Mouse (Mus musculus): ENCODE measurements at regions not wholly inside any gene's neighbourhood (a gene's known extent, or its start where the extent isn't known, plus 50 kb on each side); places are given as distances from the start of the nearest gene placed in this dataset.

DNA sequence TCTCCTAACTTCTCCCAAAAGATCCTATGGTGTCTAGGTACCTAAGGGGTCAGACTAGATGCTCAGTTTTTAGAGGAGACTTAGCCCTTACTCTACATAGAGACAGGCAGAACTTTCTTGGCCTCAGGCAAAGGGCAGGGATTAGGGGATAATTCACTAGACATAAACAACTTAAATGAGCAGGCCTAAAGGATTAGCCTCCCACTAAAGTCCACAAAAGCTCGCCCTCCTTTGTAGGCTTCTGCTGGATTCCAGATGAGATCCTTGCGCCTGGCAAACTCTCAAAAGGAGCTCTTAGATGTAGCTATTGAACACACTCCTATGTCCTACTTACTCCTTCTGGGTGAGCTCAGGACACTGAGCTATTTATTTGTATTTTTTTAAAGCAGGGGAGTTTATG lies 509.9 kb upstream of the Plxna2 start:
- H3K4me3 ChIP-seq (ENCODE audit: insufficient read depth, low read length): no peak overlapping the region
- no peak for TF ChIP-seq POLR2A (IDR thresholded peaks at IDR 0.05; ENCODE audit: extremely low read depth, insufficient read depth, low read length)
- TF ChIP-seq CTCF (IDR thresholded peaks at IDR 0.05; ENCODE audit: extremely low read depth, insufficient read depth, low read length): no peak
- no peak overlapping the region for H3K27ac ChIP-seq (ENCODE audit: insufficient read depth, low read length)
- H3K4me1 ChIP-seq (ENCODE audit: control insufficient read depth, insufficient read depth, low read length): no peaks in the 10 kb centered on the region

DNA sequence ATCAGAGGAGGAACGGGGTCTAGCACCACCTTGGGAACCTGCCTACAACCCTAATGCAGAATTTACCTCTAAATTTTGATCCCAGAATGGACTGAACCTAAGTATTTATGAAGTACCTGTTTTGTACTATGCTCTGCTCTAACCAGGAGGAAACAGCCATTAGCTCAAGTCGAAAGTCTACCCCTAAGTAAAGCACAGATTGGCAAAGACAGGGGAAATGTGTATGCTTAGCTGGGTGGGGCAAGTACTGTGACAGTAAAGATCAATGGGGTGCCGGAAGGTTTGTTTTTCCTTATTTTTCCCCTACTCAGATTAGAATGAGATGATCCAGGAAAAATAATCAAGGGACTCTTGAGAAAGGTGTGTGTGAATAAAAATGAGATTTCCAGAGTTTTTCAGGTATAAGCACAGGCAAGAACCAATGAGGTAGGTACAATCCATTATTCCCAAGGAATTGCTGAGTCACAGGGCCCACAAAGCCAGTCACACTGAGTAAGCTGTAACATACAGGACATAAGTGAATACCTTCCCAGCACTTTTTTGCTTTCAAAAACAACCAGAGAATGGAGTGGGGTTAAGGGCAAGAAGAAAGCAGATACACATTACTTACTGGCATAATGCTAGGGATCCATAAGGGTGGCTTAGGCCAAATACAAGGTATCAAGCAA lies 510.6 kb upstream of the Plxna2 start:
- no peaks in the 10 kb centered on the region for H3K4me1 ChIP-seq (ENCODE audit: control insufficient read depth, insufficient read depth, low read length)
- TF ChIP-seq CTCF (IDR thresholded peaks at IDR 0.05; ENCODE audit: extremely low read depth, insufficient read depth, low read length) (no peak), POLR2A (IDR thresholded peaks at IDR 0.05; ENCODE audit: extremely low read depth, insufficient read depth, low read length) (no peak)
- no peak overlapping the region for H3K27ac ChIP-seq (ENCODE audit: insufficient read depth, low read length)

DNA sequence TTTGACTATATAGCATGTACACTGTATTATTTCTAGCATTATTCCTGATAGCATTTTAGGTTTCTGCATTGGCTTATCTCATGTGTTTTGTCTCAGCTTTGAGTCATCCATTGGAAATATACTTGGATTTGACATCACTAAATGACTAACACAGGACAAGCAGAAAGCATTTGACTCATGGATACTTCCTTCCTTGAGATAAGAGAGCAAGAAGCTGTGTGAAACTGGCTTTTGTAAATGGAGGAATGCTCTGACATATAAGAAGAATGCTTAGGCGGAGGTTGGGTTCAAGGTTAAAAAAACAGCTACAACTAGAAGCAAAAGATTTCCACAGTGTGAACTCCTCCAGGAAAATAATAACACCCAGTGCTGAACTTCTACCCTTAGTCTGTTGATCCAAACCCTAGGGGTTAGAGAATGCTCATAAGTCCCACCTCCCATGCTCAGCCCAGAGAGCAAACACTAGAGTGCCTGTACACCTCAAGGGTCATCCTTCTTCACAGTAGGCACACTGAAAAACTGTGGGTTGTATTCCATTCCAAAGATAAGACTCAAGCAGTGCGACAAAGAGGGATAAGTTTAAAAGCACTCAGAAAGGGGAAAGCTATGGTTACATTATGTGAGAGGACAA lies 528.0 kb upstream of the Plxna2 start:
- Histone ChIP-seq H3K4me3 (ENCODE audit: insufficient read depth, low read length) (no peak overlapping the region), H3K4me1 (ENCODE audit: control insufficient read depth, insufficient read depth, low read length) (no peaks in the 10 kb centered on the region; the same call in 1 of the 2 replicates), H3K27ac (ENCODE audit: insufficient read depth, low read length) (no peak overlapping the region)
- TF ChIP-seq POLR2A (IDR thresholded peaks at IDR 0.05; ENCODE audit: extremely low read depth, insufficient read depth, low read length) (no peak), CTCF (IDR thresholded peaks at IDR 0.05; ENCODE audit: extremely low read depth, insufficient read depth, low read length) (no peak)

More for the DNA sequence above, 510.6 kb upstream of the Plxna2 start:
- H3K4me3 ChIP-seq (ENCODE audit: insufficient read depth, low read length): no peak overlapping the region

DNA sequence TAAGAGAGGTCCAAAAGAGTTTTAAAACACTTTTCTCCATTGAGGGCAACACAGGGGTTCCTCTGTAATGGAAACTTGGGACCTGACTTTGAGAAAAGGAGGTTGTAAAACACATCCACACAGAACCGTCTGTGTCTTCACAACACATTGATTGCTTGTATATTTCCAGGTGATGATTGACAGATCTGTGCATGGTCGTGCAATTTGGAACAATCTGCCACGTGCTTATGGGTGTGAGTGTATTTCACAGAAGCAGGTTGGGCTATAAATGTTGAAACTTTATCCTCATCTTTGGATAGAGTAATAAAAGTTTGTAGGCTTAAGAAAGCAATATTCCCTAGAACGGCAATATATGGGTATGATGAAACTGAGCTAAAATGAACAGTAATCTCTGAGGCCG lies 559.5 kb upstream of the Plxna2 start:
- no peak for TF ChIP-seq POLR2A (IDR thresholded peaks at IDR 0.05; ENCODE audit: extremely low read depth, insufficient read depth, low read length)
- TF ChIP-seq CTCF (IDR thresholded peaks at IDR 0.05; ENCODE audit: extremely low read depth, insufficient read depth, low read length): no peak
- H3K27ac ChIP-seq (ENCODE audit: insufficient read depth, low read length): no peak overlapping the region
- H3K4me3 ChIP-seq (ENCODE audit: insufficient read depth, low read length): no peak overlapping the region

DNA sequence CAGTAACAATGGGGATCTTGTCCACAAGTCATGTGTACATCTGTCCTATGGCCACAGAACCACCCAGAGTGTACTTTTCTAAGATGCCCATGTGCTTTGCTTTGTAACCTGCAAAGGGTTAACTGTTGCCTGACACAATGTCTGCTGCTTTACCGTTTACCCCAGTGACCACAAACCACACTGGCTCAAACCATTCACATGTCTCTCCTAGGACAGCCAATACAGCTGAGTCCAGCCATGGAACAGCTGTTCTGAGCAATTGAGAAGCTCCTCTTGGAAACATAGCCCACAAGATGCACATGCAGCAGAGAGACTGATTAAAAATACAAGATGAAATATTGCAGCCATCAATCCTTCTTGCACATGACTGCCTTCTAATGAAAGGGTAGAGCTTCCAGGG lies 561.5 kb upstream of the Plxna2 start:
- H3K4me3 ChIP-seq (ENCODE audit: insufficient read depth, low read length): no peak overlapping the region
- H3K4me1 ChIP-seq (ENCODE audit: control insufficient read depth, insufficient read depth, low read length): no peaks in the 10 kb centered on the region
- no peak overlapping the region for H3K27ac ChIP-seq (ENCODE audit: insufficient read depth, low read length)
- TF ChIP-seq CTCF (IDR thresholded peaks at IDR 0.05; ENCODE audit: extremely low read depth, insufficient read depth, low read length) (no peak), POLR2A (IDR thresholded peaks at IDR 0.05; ENCODE audit: extremely low read depth, insufficient read depth, low read length) (no peak)

More for the DNA sequence above, 559.5 kb upstream of the Plxna2 start:
- H3K4me1 ChIP-seq (ENCODE audit: control insufficient read depth, insufficient read depth, low read length): no peaks in the 10 kb centered on the region

DNA sequence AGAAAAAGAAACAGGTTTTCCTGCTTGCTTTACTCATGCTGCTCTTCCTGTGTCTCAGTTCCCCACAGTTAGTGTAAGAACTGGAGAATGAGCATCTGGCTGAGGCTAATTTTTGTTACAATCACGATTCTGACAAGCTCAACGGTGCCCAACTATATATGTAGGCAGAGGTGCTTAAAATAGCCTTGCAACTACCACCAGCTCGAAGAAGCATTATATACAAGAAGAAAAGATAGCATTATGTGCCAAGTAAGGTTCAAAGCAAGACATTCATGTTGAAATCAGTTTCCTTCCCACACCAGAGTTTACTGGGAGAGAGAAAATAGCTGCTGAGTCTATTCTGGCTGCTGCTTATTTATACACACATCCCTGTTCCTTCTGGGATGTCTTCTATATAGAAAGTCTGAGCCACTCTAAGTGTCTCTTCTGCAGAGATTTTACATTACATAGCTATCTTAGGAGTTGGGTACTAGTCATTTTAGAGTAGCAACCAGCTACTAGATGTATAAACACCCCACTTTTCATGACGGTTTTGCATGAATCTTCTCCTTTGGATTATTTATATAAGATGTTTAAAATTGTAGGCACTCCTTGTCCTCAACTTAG lies 568.2 kb upstream of the Plxna2 start:
- TF ChIP-seq CTCF (IDR thresholded peaks at IDR 0.05; ENCODE audit: extremely low read depth, insufficient read depth, low read length) (no peak), POLR2A (IDR thresholded peaks at IDR 0.05; ENCODE audit: extremely low read depth, insufficient read depth, low read length) (no peak)
- Histone ChIP-seq H3K27ac (ENCODE audit: insufficient read depth, low read length) (0 out of 2 replicates have a peak overlapping the region, but pooled peaks have one; percentile 71), H3K4me3 (ENCODE audit: insufficient read depth, low read length) (no peak overlapping the region)

DNA sequence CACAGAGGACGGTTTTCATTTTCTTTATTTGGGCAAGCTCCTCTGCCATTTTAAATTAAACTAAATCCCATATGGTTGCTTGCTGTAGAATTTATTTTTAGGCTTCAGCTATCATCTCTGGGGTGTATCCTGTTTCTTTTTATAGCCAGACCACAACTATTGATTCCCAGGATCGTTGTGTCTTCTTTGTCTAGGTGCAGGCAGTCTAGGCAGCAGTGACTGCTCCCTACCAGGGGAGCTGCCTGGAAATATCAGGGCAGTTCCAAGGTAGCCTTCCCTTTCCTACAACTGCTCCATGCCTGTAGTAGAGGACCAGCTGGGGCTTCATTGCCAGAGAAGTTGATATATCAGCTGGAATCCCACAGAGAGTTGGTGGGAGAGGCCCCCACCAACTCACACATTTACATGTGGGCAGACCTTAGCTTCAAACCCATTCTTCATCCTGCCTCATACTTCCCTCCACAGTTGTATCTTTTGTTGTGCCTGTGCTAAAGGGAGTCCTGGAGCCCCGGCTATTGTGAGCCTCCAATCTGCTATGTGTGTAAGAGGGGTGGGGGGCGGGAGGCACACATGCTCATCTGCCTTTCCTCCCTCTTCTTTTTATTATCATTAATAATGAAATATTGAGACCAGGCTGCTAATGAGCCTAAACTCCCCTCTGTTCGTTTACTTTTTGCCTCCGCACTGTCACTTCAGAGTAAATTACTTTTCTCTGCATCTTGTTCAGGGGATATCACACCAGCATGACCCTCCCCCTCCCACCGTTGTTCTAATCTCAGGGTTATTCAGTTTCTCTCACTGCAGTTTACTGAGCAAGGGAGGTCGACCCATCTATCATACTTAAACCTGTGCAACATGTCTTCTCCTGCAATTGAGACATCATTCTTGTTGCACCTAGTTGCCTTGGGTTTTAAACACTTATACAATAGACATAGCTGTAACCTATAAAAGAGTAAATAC lies 576.3 kb upstream of the Plxna2 start:
- no peak for TF ChIP-seq CTCF (IDR thresholded peaks at IDR 0.05; ENCODE audit: extremely low read depth, insufficient read depth, low read length)
- no peak for TF ChIP-seq POLR2A (IDR thresholded peaks at IDR 0.05; ENCODE audit: extremely low read depth, insufficient read depth, low read length)

More for the DNA sequence above, 568.2 kb upstream of the Plxna2 start:
- H3K4me1 ChIP-seq (ENCODE audit: control insufficient read depth, insufficient read depth, low read length): no peaks in the 10 kb centered on the region; the same call in 1 of the 2 replicates

DNA sequence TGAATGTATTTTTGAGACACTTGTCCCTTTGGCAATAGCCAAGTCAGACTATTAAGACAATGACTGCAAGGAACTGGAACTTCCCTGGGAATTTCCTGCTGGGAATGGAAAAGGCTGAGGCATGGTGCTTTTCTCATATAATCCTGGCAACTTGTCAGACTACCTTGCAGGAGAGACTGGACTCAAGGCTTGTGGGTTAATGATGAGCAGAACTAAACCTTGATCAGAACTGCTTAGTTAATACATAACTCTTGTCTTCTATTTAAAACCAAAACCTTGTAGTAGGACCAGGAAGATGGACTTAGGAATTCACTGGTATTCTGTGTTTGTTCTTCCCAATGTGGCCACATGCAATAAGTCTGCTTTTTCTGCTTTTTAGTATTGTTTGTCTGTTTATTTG lies 579.3 kb upstream of the Plxna2 start:
- TF ChIP-seq CTCF (IDR thresholded peaks at IDR 0.05; ENCODE audit: extremely low read depth, insufficient read depth, low read length) (no peak), POLR2A (IDR thresholded peaks at IDR 0.05; ENCODE audit: extremely low read depth, insufficient read depth, low read length) (no peak)
- H3K27ac ChIP-seq (ENCODE audit: insufficient read depth, low read length): no peak overlapping the region

More for the DNA sequence above, 576.3 kb upstream of the Plxna2 start:
- no peak overlapping the region for H3K4me3 ChIP-seq (ENCODE audit: insufficient read depth, low read length)
- no peak overlapping the region for H3K27ac ChIP-seq (ENCODE audit: insufficient read depth, low read length)
- H3K4me1 ChIP-seq (ENCODE audit: control insufficient read depth, insufficient read depth, low read length): no peaks in the 10 kb centered on the region

More for the DNA sequence above, 579.3 kb upstream of the Plxna2 start:
- H3K4me3 ChIP-seq (ENCODE audit: insufficient read depth, low read length): no peak overlapping the region
- no peaks in the 10 kb centered on the region for H3K4me1 ChIP-seq (ENCODE audit: control insufficient read depth, insufficient read depth, low read length)

All from cortical plate, adult 2 months (tissue).